Mouse (Mus musculus) cerebellum, adult 8-10 months (tissue): ENCODE measurements around the gene Fam217b.

ENCODE experiments used
- DNase-seq: peaks from one replicate; pipeline ENCODE4 v3.0.0; 2022

The Fam217b gene

GRCm38 (mm10) chr2:178449386-178449785 is 35.1 kb downstream of the Fam217b start:
- no peak for DNase-seq

GRCm38 (mm10) chr2:178450236-178450635 is 35.9 kb downstream of the Fam217b start:
- DNase-seq: no peak

GRCm38 (mm10) chr2:178450961-178451360 is 36.6 kb downstream of the Fam217b start:
- no peak for DNase-seq

GRCm38 (mm10) chr2:178454664-178455516 is 40.6 kb downstream of the Fam217b start:
- no peak for DNase-seq

- no peak for DNase-seq
Measured at GRCm38 (mm10) chr2:178457414-178457813, 43.1 kb downstream of the Fam217b start.

GRCm38 (mm10) chr2:178460353-178460752 is 46.0 kb downstream of the Fam217b start:
- no peak for DNase-seq

GRCm38 (mm10) chr2:178471546-178472480 is 57.5 kb downstream of the Fam217b start:
- no peak for DNase-seq

- no peak for DNase-seq
Measured at GRCm38 (mm10) chr2:178473916-178474315, 59.6 kb downstream of the Fam217b start.
